In the genomic region with DNA sequence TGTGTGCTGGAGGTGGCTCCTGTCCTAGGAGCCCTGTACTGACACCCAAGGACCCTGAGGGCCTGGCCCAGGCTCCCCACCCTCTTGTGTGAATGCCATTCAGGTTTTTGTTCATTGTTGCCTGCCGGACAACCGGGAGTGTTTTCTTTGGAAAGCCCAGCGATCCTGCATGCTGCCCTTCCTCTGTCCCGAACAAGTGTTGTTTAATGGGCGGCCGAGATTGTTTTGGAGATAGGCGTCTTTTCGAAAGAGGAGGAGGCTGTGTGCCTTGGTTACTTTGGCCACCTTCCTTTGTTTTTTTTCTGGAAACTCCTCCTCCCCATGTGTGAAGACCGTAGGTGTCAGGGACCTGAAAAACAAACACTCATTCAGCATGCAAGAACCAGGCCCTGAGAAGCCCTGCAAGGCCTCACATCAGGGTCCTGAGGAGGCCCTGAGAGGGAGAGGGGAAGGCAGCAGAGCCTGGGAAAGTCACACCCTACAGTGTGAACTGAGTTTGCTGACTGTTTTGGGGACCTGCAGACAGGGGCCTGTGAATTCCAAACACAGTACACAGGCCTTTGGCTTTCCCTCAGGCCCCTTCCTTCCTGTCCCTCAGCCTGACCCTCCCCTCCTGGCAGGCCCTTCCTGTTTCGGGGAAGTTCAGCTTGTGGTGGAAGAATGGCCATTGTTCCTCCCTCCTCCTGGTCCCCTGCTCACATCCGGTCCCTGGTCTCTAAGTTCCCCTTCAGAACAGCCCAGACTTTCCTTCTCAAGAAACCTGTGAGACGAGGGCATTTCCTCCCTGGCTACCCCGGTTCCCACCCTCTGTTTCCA, we compare ENCODE assay signal across 8 mouse cellular contexts.
A peak's percentile ranks its signal among the peaks of the same experiment; 100 is the strongest.
DNase-seq lines count a peak whose midpoint lies in the region; ATAC-seq and TF ChIP-seq lines count a peak whose summit lies in the region.

No protein-coding gene starts in this region.

- peak; percentile 77 for TF ChIP-seq EP300 in ES-Bruce4 (IDR thresholded peaks at IDR 0.05; ENCODE audit: insufficient read depth, low read depth, low read length)

- no peak for DNase-seq in forebrain, embryonic 10.5 days (ENCODE audit: extremely low spot score, low spot score)
- no peak for DNase-seq in forebrain, embryonic 14.5 days (ENCODE audit: low spot score)
- DNase-seq in gastrocnemius, postnatal 14 days, result peak; percentile 68
- peak; percentile 54 for DNase-seq in induced T-regulatory cell, adult 2 months (ENCODE audit: low read depth)
- no peak for DNase-seq in liver, embryonic 13.5 days
- peak; percentile 75 for DNase-seq in skeletal muscle tissue, adult 2 months (ENCODE audit: low read depth, low spot score)
- DNase-seq in cerebellum, adult 8-10 months, result no peak

- no peak overlapping the region for H3K4me3 ChIP-seq in forebrain, embryonic 10.5 days
- H3K4me3 ChIP-seq in forebrain, embryonic 14.5 days (ENCODE audit: low read depth, low read length), result no peak overlapping the region
- no peak overlapping the region for H3K4me3 ChIP-seq in ES-Bruce4 (ENCODE audit: low read depth, low read length)
- no peak overlapping the region for H3K4me3 ChIP-seq in liver, embryonic 13.5 days (replicated peaks)

- no peak for TF ChIP-seq POLR2A in ES-Bruce4 (IDR thresholded peaks at IDR 0.05; ENCODE audit: insufficient read depth, low read length)

- 70% methylated on average over 13 of the region's 13 CpGs for WGBS in forebrain, embryonic 10.5 days
- WGBS in forebrain, embryonic 14.5 days, result 71% methylated on average over 13 of the region's 13 CpGs
- WGBS in liver, embryonic 13.5 days (ENCODE audit: insufficient replicate concordance), result 37% methylated on average over 13 of the region's 13 CpGs

- no peaks in the 10 kb centered on the region for H3K9me3 ChIP-seq in forebrain, embryonic 10.5 days
- no peaks in the 10 kb centered on the region for H3K9me3 ChIP-seq in forebrain, embryonic 14.5 days (replicated peaks; ENCODE audit: control insufficient read depth, low read length)
- no peaks in the 10 kb centered on the region for H3K9me3 ChIP-seq in ES-Bruce4 (replicated peaks; ENCODE audit: control insufficient read depth, insufficient read depth, low read length, poor library complexity, severe bottlenecking)
- no peaks in the 10 kb centered on the region for H3K9me3 ChIP-seq in liver, embryonic 13.5 days (replicated peaks)

- no peak overlapping the region for H3K4me2 ChIP-seq in forebrain, embryonic 14.5 days (ENCODE audit: low read length)
- H3K4me2 ChIP-seq in liver, embryonic 13.5 days, result no peak overlapping the region

- peaks cover 12% of the 10 kb centered on the region for H3K4me1 ChIP-seq in forebrain, embryonic 10.5 days
- H3K4me1 ChIP-seq in forebrain, embryonic 14.5 days (ENCODE audit: control insufficient read depth, insufficient read depth, low read length), result no peaks in the 10 kb centered on the region
- H3K4me1 ChIP-seq in ES-Bruce4 (ENCODE audit: control insufficient read depth, insufficient read depth, low read length), result peaks cover 7% of the 10 kb centered on the region
- H3K4me1 ChIP-seq in liver, embryonic 13.5 days (replicated peaks), result peaks cover 49% of the 10 kb centered on the region

- H3K27me3 ChIP-seq in forebrain, embryonic 10.5 days (ENCODE audit: poor library complexity, severe bottlenecking), result peaks cover 4% of the 10 kb centered on the region; the same call in 1 of the 2 replicates
- H3K27me3 ChIP-seq in forebrain, embryonic 14.5 days (replicated peaks; ENCODE audit: control insufficient read depth, insufficient read depth, low read length), result no peaks in the 10 kb centered on the region
- no peaks in the 10 kb centered on the region; the same call in 1 of the 2 replicates for H3K27me3 ChIP-seq in ES-Bruce4 (ENCODE audit: control insufficient read depth, insufficient read depth, low read length, poor library complexity, severe bottlenecking)
- H3K27me3 ChIP-seq in liver, embryonic 13.5 days, result 0 out of 2 replicates have a peak, but pooled peaks cover 5% of the 10 kb centered on the region

- peak overlapping the region; percentile 80 for H3K27ac ChIP-seq in forebrain, embryonic 10.5 days
- no peak overlapping the region for H3K27ac ChIP-seq in forebrain, embryonic 14.5 days (ENCODE audit: low read depth, low read length)
- H3K27ac ChIP-seq in ES-Bruce4 (ENCODE audit: insufficient read depth, low read length), result peak overlapping the region; percentile 40
- H3K27ac ChIP-seq in liver, embryonic 13.5 days, result peak overlapping the region; percentile 68

- no peak overlapping the region for H3K9ac ChIP-seq in forebrain, embryonic 14.5 days (ENCODE audit: low read length)
- no peak overlapping the region for H3K9ac ChIP-seq in ES-Bruce4 (ENCODE audit: low read depth, poor library complexity, severe bottlenecking)
- H3K9ac ChIP-seq in liver, embryonic 13.5 days, result no peak overlapping the region

- H3K36me3 ChIP-seq in forebrain, embryonic 10.5 days (replicated peaks), result no peaks in the 10 kb centered on the region
- H3K36me3 ChIP-seq in forebrain, embryonic 14.5 days (ENCODE audit: control insufficient read depth, insufficient read depth, low read length), result no peaks in the 10 kb centered on the region
- H3K36me3 ChIP-seq in ES-Bruce4 (ENCODE audit: control insufficient read depth, insufficient read depth, low read length, poor library complexity, severe bottlenecking), result no peaks in the 10 kb centered on the region
- H3K36me3 ChIP-seq in liver, embryonic 13.5 days, result no peaks in the 10 kb centered on the region

- TF ChIP-seq CTCF in ES-Bruce4 (IDR thresholded peaks at IDR 0.05; ENCODE audit: low read depth, low read length), result no peak

- ATAC-seq in forebrain, embryonic 14.5 days, result no peak
- ATAC-seq in liver, embryonic 13.5 days (ENCODE audit: low read depth), result peak; percentile 34; the same call in 1 of the 2 replicates

- intact Hi-C loops in gastrocnemius, postnatal 14 days (cut with DNase I; ENCODE audit: low total_unique reads), result no loop called here

Comparison
In these comparisons a context has a peak if more than half of its experiments do, and no peak if none do; other contexts are left out.
1. DNase-seq: peak in gastrocnemius, postnatal 14 days (single experiment), induced T-regulatory cell, adult 2 months (single experiment) and skeletal muscle tissue, adult 2 months (single experiment); none in forebrain, embryonic 10.5 days (single experiment), forebrain, embryonic 14.5 days (single experiment), liver, embryonic 13.5 days (single experiment) and cerebellum, adult 8-10 months (single experiment).